Mouse (Mus musculus): ENCODE measurements around the gene Psmb6. TPM values are rescaled to one million over a fixed set of nuclear protein-coding genes. Genes with fewer than 3 reads are reported as not detected.
A peak's percentile ranks its signal among the peaks of the same experiment; 100 is the strongest.

Psmb6 gene
- 792 and 802 TPM in 2 replicates for polyA plus RNA-seq (2014; fragmentation: Nextera tagmentation; extraction: Ambion mirVana)

GRCm38 (mm10) chr11:70525184-70525678, at the start of gene Psmb6:
TSS of gene Psmb6 (plus strand) at chr11:70525367.
- Histone ChIP-seq H3K27ac (ENCODE audit: low read depth) (no peak within 1 kb of the TSS), H3K27me3 (replicated peaks; ENCODE audit: control insufficient read depth, insufficient read depth, low read length) (no peaks in the 10 kb centered on the region)
- peak; percentile 90 for DNase-seq (ENCODE audit: low spot score)

GRCm38 (mm10) chr11:70485498-70485897, 39.7 kb upstream of the Psmb6 start:
- 62% methylated on average over 2 of the region's 2 CpGs for WGBS
- no peak overlapping the region for H3K4me3 ChIP-seq (ENCODE audit: low read depth, low read length)
- H3K36me3 ChIP-seq (ENCODE audit: control insufficient read depth, insufficient read depth, low read length), result no peaks in the 10 kb centered on the region
- no peak for DNase-seq (ENCODE audit: low spot score)
- H3K27me3 ChIP-seq (replicated peaks; ENCODE audit: control insufficient read depth, insufficient read depth, low read length), result no peaks in the 10 kb centered on the region
- H3K9me3 ChIP-seq (ENCODE audit: control insufficient read depth, low read length), result no peaks in the 10 kb centered on the region
- H3K9ac ChIP-seq (ENCODE audit: low read length), result no peak overlapping the region
- H3K27ac ChIP-seq (ENCODE audit: low read depth), result no peak overlapping the region
- ATAC-seq (replicated peaks; ENCODE audit: low FRiP score, low TSS enrichment, low read depth), result no peak
- H3K4me1 ChIP-seq (replicated peaks; ENCODE audit: control insufficient read depth, insufficient read depth, low read length), result no peaks in the 10 kb centered on the region
- H3K4me2 ChIP-seq (ENCODE audit: low read length), result no peak overlapping the region

More at GRCm38 (mm10) chr11:70525184-70525678, at the start of gene Psmb6:
- Histone ChIP-seq H3K36me3 (ENCODE audit: control insufficient read depth, insufficient read depth, low read length) (peaks cover 31% of the 10 kb centered on the region), H3K9ac (ENCODE audit: low read length) (peak within 1 kb of the TSS; percentile 66), H3K4me1 (replicated peaks; ENCODE audit: control insufficient read depth, insufficient read depth, low read length) (peaks cover 5% of the 10 kb centered on the region), H3K9me3 (ENCODE audit: control insufficient read depth, low read length) (no peaks in the 10 kb centered on the region), H3K4me2 (ENCODE audit: low read length) (peak within 1 kb of the TSS; percentile 66), H3K4me3 (ENCODE audit: low read depth, low read length) (peak within 1 kb of the TSS; percentile 68)
- peak; percentile 91 for ATAC-seq (replicated peaks; ENCODE audit: low FRiP score, low TSS enrichment, low read depth)
- WGBS, result under 1% methylated on average over 25 of the region's 26 CpGs

GRCm38 (mm10) chr11:70487816-70488215, 37.4 kb upstream of the Psmb6 start:
- Histone ChIP-seq H3K27me3 (replicated peaks; ENCODE audit: control insufficient read depth, insufficient read depth, low read length) (no peaks in the 10 kb centered on the region), H3K4me3 (ENCODE audit: low read depth, low read length) (no peak overlapping the region), H3K27ac (ENCODE audit: low read depth) (no peak overlapping the region), H3K9ac (ENCODE audit: low read length) (no peak overlapping the region), H3K36me3 (ENCODE audit: control insufficient read depth, insufficient read depth, low read length) (no peaks in the 10 kb centered on the region), H3K4me2 (ENCODE audit: low read length) (no peak overlapping the region), H3K4me1 (replicated peaks; ENCODE audit: control insufficient read depth, insufficient read depth, low read length) (no peaks in the 10 kb centered on the region), H3K9me3 (ENCODE audit: control insufficient read depth, low read length) (no peaks in the 10 kb centered on the region)
- ATAC-seq (replicated peaks; ENCODE audit: low FRiP score, low TSS enrichment, low read depth), result no peak
- no peak for DNase-seq (ENCODE audit: low spot score)
- WGBS, result 46% methylated on average over 4 of the region's 4 CpGs

- H3K27me3 ChIP-seq (replicated peaks; ENCODE audit: control insufficient read depth, insufficient read depth, low read length), result no peaks in the 10 kb centered on the region
- 86% methylated on average over 3 of the region's 3 CpGs for WGBS
- H3K4me2 ChIP-seq (ENCODE audit: low read length), result no peak overlapping the region
- H3K4me1 ChIP-seq (replicated peaks; ENCODE audit: control insufficient read depth, insufficient read depth, low read length), result no peaks in the 10 kb centered on the region
- no peaks in the 10 kb centered on the region for H3K9me3 ChIP-seq (ENCODE audit: control insufficient read depth, low read length)
- H3K9ac ChIP-seq (ENCODE audit: low read length), result no peak overlapping the region
- H3K27ac ChIP-seq (ENCODE audit: low read depth), result no peak overlapping the region
- DNase-seq (ENCODE audit: low spot score) (no peak), ATAC-seq (replicated peaks; ENCODE audit: low FRiP score, low TSS enrichment, low read depth) (no peak)
- no peaks in the 10 kb centered on the region for H3K36me3 ChIP-seq (ENCODE audit: control insufficient read depth, insufficient read depth, low read length)
- no peak overlapping the region for H3K4me3 ChIP-seq (ENCODE audit: low read depth, low read length)
These were observed 36.0 kb upstream of the Psmb6 start for GRCm38 (mm10) chr11:70489138-70489537.

DNA sequence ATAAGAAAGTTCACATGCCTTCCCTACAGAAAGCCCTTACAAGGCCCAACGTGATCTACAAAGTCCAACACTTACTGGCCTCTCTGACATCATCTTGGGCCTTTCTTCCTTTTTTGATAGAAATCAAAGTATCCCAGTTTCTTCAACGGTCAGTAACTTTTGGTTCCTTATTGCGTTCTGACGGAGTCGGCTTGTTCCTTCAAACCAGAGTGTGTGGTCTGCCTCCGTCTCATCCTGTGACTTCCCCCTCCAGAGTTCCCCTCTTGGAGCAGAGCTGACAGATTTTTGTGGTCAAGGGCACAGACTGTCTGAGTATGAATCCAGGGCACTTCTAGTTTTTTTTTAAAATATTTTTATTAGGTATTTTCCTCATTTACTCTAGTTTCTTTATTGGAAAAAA, 35.5 kb upstream of the Psmb6 start:
- WGBS, result 89% methylated on average over 6 of the region's 6 CpGs
- H3K4me2 ChIP-seq (ENCODE audit: low read length), result no peak overlapping the region
- H3K27ac ChIP-seq (ENCODE audit: low read depth), result no peak overlapping the region
- DNase-seq (ENCODE audit: low spot score) (no peak), ATAC-seq (replicated peaks; ENCODE audit: low FRiP score, low TSS enrichment, low read depth) (no peak)
- H3K27me3 ChIP-seq (replicated peaks; ENCODE audit: control insufficient read depth, insufficient read depth, low read length), result no peaks in the 10 kb centered on the region
- no peaks in the 10 kb centered on the region for H3K36me3 ChIP-seq (ENCODE audit: control insufficient read depth, insufficient read depth, low read length)
- H3K4me1 ChIP-seq (replicated peaks; ENCODE audit: control insufficient read depth, insufficient read depth, low read length), result no peaks in the 10 kb centered on the region
- no peak overlapping the region for H3K4me3 ChIP-seq (ENCODE audit: low read depth, low read length)
- H3K9ac ChIP-seq (ENCODE audit: low read length), result no peak overlapping the region
- no peaks in the 10 kb centered on the region for H3K9me3 ChIP-seq (ENCODE audit: control insufficient read depth, low read length)

DNA sequence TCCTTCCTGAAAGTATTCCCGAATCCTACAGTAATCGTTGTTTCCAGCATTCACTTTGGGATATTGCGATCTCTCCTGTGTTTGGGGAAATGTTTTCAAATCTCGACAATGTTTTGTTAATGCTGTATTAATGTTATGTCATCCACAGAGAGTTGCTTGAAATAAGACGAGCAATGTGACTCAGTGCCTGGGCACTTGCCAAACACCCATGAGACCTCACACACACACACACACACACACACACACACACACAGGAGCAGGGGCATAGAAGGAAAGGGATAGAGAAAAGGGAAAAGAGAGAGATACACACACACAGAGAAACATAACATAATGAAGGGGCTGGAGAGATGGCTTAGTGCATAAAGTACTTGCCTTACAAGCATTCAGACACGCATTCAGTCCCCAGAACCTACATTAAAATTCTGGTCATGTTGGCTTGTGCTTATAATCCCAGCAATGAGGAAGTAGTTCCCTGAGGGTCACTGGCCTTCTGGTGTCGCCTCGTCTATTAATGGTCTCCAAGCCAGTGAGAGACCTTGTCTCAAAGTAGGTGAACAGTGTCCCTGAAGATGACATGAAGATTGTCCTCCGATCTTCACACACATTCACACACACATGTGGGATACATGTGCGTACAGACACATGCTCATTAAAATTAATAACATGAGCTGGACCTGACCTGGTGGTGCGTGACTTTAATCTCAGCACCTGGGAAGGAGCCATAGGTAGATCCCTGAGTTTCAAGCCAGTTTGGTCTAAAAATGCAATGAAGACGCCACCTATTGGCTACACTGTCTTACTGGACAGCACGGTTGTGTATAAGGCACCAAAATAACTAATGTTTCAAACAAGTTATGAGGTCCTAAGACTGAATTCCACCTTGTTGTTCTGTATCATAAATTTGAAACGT, 25.3 kb upstream of the Psmb6 start:
- 67% methylated on average over 14 of the region's 14 CpGs for WGBS
- no peaks in the 10 kb centered on the region for H3K9me3 ChIP-seq (ENCODE audit: control insufficient read depth, low read length)
- H3K9ac ChIP-seq (ENCODE audit: low read length), result no peak overlapping the region
- H3K36me3 ChIP-seq (ENCODE audit: control insufficient read depth, insufficient read depth, low read length), result no peaks in the 10 kb centered on the region
- no peak for ATAC-seq (replicated peaks; ENCODE audit: low FRiP score, low TSS enrichment, low read depth)
- H3K27me3 ChIP-seq (replicated peaks; ENCODE audit: control insufficient read depth, insufficient read depth, low read length), result no peaks in the 10 kb centered on the region
- no peaks in the 10 kb centered on the region for H3K4me1 ChIP-seq (replicated peaks; ENCODE audit: control insufficient read depth, insufficient read depth, low read length)
- H3K27ac ChIP-seq (ENCODE audit: low read depth), result no peak overlapping the region
- no peak for DNase-seq (ENCODE audit: low spot score)
- H3K4me2 ChIP-seq (ENCODE audit: low read length), result no peak overlapping the region
- no peak overlapping the region for H3K4me3 ChIP-seq (ENCODE audit: low read depth, low read length)

- H3K36me3 ChIP-seq (ENCODE audit: control insufficient read depth, insufficient read depth, low read length), result no peaks in the 10 kb centered on the region
- H3K9ac ChIP-seq (ENCODE audit: low read length), result no peak overlapping the region
- no peak overlapping the region for H3K4me2 ChIP-seq (ENCODE audit: low read length)
- WGBS, result 79% methylated on average over 1 of the region's 1 CpGs
- ATAC-seq (replicated peaks; ENCODE audit: low FRiP score, low TSS enrichment, low read depth), result no peak
- H3K4me1 ChIP-seq (replicated peaks; ENCODE audit: control insufficient read depth, insufficient read depth, low read length), result no peaks in the 10 kb centered on the region
- DNase-seq (ENCODE audit: low spot score), result no peak
- no peak overlapping the region for H3K27ac ChIP-seq (ENCODE audit: low read depth)
- H3K27me3 ChIP-seq (replicated peaks; ENCODE audit: control insufficient read depth, insufficient read depth, low read length), result no peaks in the 10 kb centered on the region
- H3K4me3 ChIP-seq (ENCODE audit: low read depth, low read length), result no peak overlapping the region
- H3K9me3 ChIP-seq (ENCODE audit: control insufficient read depth, low read length), result no peaks in the 10 kb centered on the region
These were observed 24.7 kb upstream of the Psmb6 start for GRCm38 (mm10) chr11:70500476-70500812.

DNA sequence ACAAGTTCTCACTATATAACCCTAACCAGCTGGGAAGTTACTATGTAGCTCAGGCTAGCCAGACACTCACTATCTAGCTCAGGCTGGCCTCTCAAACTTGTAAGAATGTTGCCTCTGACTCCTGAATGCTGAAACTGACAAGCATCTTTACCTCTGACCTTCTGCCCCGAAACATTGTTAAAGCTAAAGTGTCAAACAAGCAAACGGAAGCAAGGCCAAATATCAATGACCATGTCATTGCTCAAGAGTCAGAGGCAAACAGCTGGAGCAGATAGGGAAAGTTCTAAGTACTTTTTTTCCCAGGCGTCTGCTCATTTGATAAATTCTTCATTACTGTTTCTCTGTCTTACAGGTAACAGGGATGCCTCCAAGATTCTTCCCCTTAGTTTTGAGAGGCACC, 23.1 kb upstream of the Psmb6 start:
- WGBS, result 49% methylated on average over 3 of the region's 3 CpGs
- no peak overlapping the region for H3K4me3 ChIP-seq (ENCODE audit: low read depth, low read length)

More for the DNA sequence above, 23.1 kb upstream of the Psmb6 start:
- Histone ChIP-seq H3K9me3 (ENCODE audit: control insufficient read depth, low read length) (no peaks in the 10 kb centered on the region), H3K9ac (ENCODE audit: low read length) (no peak overlapping the region), H3K4me1 (replicated peaks; ENCODE audit: control insufficient read depth, insufficient read depth, low read length) (0 out of 2 replicates have a peak, but pooled peaks cover 2% of the 10 kb centered on the region), H3K27ac (ENCODE audit: low read depth) (no peak overlapping the region), H3K27me3 (replicated peaks; ENCODE audit: control insufficient read depth, insufficient read depth, low read length) (no peaks in the 10 kb centered on the region), H3K4me2 (ENCODE audit: low read length) (no peak overlapping the region), H3K36me3 (ENCODE audit: control insufficient read depth, insufficient read depth, low read length) (no peaks in the 10 kb centered on the region)
- ATAC-seq (replicated peaks; ENCODE audit: low FRiP score, low TSS enrichment, low read depth) (no peak), DNase-seq (ENCODE audit: low spot score) (no peak)
